Mouse (Mus musculus) CH12.LX (cell line): ENCODE data around the gene Map4k1.
A peak's percentile ranks its signal among the peaks of the same experiment; 100 is the strongest.

ENCODE experiments used
- CHD2 ChIP-seq: IDR thresholded peaks from 2 replicates; pipeline ENCODE4 v1.6.1; 2011; ENCODE audit warnings: low read length, improper control_type of control experiment
- CTCF ChIP-seq, 2 experiments: IDR thresholded peaks in 1 of 2; conservative IDR thresholded peaks in 1 of 2; 2 replicates each; pipeline ENCODE4 v1.5.1; 2011 to 2012; ENCODE audit warnings: low read depth in 2 of 2, low read length in 2 of 2, improper control_type of control experiment in 1 of 2, inconsistent platforms in 1 of 2, mild to moderate bottlenecking in 1 of 2, moderate library complexity in 1 of 2
- MAX ChIP-seq: IDR thresholded peaks from 2 replicates; pipeline ENCODE4 v1.6.1; 2011; ENCODE audit warnings: low read length, improper control_type of control experiment
- POLR2A ChIP-seq: IDR thresholded peaks from 2 replicates; pipeline ENCODE4 v1.6.1; 2011; ENCODE audit warnings: low read depth, mild to moderate bottlenecking, improper control_type of control experiment, low read length
- SIN3A ChIP-seq: IDR thresholded peaks from 2 replicates; pipeline ENCODE4 v1.6.1; 2012; ENCODE audit warnings: low read length, improper control_type of control experiment, inconsistent platforms

DNA sequence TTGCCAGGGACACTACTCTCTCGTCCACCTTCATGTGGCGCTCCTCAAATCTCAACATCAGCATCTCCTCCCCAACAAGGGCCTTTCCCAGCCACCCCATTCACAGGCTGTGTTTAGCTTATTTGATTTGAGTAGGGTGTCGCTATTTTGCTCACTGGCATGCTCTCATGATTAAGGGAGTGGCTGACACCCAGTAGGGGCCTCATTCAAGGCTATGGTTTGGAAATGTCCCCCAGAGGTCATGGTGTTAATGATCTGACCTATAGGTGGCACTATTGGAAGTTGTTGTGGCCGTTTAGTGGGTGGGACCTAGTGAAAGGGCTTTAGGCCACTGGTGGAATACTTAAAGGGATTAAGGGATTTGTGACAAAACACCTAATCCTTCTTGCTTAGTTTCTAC lies 45.0 kb downstream of the Map4k1 start:
- TF ChIP-seq CTCF (conservative IDR thresholded peaks at IDR 0.05 in 1 of 2, IDR thresholded peaks at IDR 0.05 in 1 of 2; ENCODE audit: low read depth in 2 of 2, low read length in 2 of 2) = peak in 1 of 2 experiments; percentile 62; a peak in 2 of 4 replicates
- 0 out of 2 replicates have a peak, but pooled peaks have one; percentile 16 for TF ChIP-seq SIN3A
- no peak for TF ChIP-seq POLR2A
- TF ChIP-seq MAX = no peak
- no peak for TF ChIP-seq CHD2
